Mouse (Mus musculus) G1E (cell line): ENCODE measurements around the gene Nfkb1. TPM values are rescaled to one million over a fixed set of nuclear protein-coding genes. Genes with fewer than 3 reads are reported as not detected.

Experiments used
- ATAC-seq: 2 replicates; pipeline ENCODE4 v1.8.0; 2016; ENCODE audit warnings: mild to moderate bottlenecking; ENCODE audit not compliant: insufficient number of reproducible peaks, poor library complexity, low FRiP score, severe bottlenecking; ENCODE audit errors: extremely low read depth
- DNase-seq: peaks from one replicate; pipeline ENCODE4 v3.0.0; 2012; ENCODE audit warnings: low spot score
- H3K27me3 ChIP-seq: 2 replicates; pipeline ENCODE4 v1.6.1; 2012; ENCODE audit warnings: mild to moderate bottlenecking, low read length, inconsistent platforms; ENCODE audit not compliant: insufficient read depth
- H3K36me3 ChIP-seq: replicated peaks from 2 replicates; pipeline ENCODE3; 2012; ENCODE audit warnings: mild to moderate bottlenecking, inconsistent platforms
- H3K4me1 ChIP-seq: 2 replicates; pipeline ENCODE4 v1.6.1; 2012; ENCODE audit warnings: low read depth, low read length, inconsistent platforms, mixed read lengths; ENCODE audit not compliant: insufficient read depth
- H3K4me3 ChIP-seq: 2 replicates; pipeline ENCODE4 v1.5.1; 2012; ENCODE audit warnings: low read depth, mild to moderate bottlenecking, inconsistent platforms, low read length, moderate library complexity, mixed read lengths
- H3K9me3 ChIP-seq: replicated peaks from 2 replicates; pipeline ENCODE4 v1.6.1; 2012; ENCODE audit warnings: inconsistent platforms
- CTCF ChIP-seq: IDR thresholded peaks from 2 replicates; pipeline ENCODE4 v1.5.1; 2012; ENCODE audit warnings: low read depth, low read length, inconsistent platforms, mixed read lengths
- GATA1 ChIP-seq: IDR thresholded peaks from 2 replicates; pipeline ENCODE4 v1.6.1; 2012; ENCODE audit warnings: borderline replicate concordance, low read length, inconsistent platforms, mixed read lengths
- GATA2 ChIP-seq: IDR thresholded peaks from 2 replicates; pipeline ENCODE4 v1.6.1; 2012; ENCODE audit warnings: low read depth, low read length, inconsistent platforms, borderline replicate concordance
- POLR2AphosphoS5 ChIP-seq: IDR thresholded peaks from 2 replicates; pipeline ENCODE4 v1.6.1; 2012; ENCODE audit warnings: low read depth, low read length, inconsistent platforms; ENCODE audit not compliant: insufficient replicate concordance
- TAL1 ChIP-seq: conservative IDR thresholded peaks from 2 replicates; pipeline ENCODE4 v1.6.1; 2012; ENCODE audit warnings: low read depth, low read length, inconsistent platforms, mixed read lengths
- polyA plus RNA-seq: library from polyadenylated mRNA; stranded (reverse); fragments of >175 nt; gene quantifications from 2 replicates; pipeline ENCODE4 v1.2.3, GENCODE M21; 2012
- total RNA-seq, 2 experiments: library from RNA; stranded (forward) in 1 of 2; stranded (reverse) in 1 of 2; fragments of 200-1000 nt in 1 of 2; fragments of >200 nt in 1 of 2; fragmentation: Nextera tagmentation in 1 of 2; gene quantifications; 2 replicates each; pipeline ENCODE4 v1.2.3; 2014 to 2017

Nfkb1 gene
- total and polyA plus RNA-seq, 3 experiments: 3.5 to 11.0 (median 3.8) TPM

GRCm38 (mm10) chr3:135571540-135571939, 119.8 kb downstream of the Nfkb1 start:
- H3K4me3 ChIP-seq: no peak overlapping the region
- peaks cover 22% of the 10 kb centered on the region for H3K4me1 ChIP-seq
- H3K27me3 ChIP-seq: no peaks in the 10 kb centered on the region; the same call in 1 of the 2 replicates
- peaks cover 26% of the 10 kb centered on the region for H3K36me3 ChIP-seq
- no peak for TF ChIP-seq POLR2AphosphoS5
- TF ChIP-seq GATA1: no peak
- TF ChIP-seq GATA2: no peak
- TF ChIP-seq CTCF: no peak
- TF ChIP-seq TAL1: no peak
- ATAC-seq: no peak
- H3K9me3 ChIP-seq: no peaks in the 10 kb centered on the region
- no peak for DNase-seq

DNA sequence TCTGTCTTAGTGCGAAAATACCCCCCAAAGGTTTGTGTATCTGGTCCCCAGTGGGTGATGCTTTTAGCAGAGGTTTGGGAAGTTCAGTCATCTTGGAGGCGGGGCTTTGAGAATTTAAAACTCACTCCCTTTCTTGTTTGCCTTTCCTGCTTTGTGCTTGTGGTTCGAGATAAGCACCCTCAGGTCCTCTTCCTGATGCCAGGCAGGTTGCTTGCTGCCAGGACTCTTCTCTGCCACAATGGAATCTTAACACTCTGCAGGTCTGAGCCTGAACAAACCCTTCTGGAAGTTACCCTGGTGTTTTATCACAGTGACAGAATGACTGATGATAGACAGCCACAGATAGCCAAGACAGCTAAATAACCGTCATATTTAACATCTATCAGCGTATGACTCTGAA, 122.7 kb downstream of the Nfkb1 start:
- Histone ChIP-seq H3K9me3 (no peaks in the 10 kb centered on the region), H3K4me1 (peaks cover 25% of the 10 kb centered on the region), H3K27me3 (no peaks in the 10 kb centered on the region), H3K4me3 (no peak overlapping the region), H3K36me3 (peaks cover 32% of the 10 kb centered on the region)
- DNase-seq: no peak
- TF ChIP-seq GATA1 (no peak), CTCF (no peak), POLR2AphosphoS5 (no peak), TAL1 (no peak), GATA2 (no peak)
- no peak for ATAC-seq

DNA sequence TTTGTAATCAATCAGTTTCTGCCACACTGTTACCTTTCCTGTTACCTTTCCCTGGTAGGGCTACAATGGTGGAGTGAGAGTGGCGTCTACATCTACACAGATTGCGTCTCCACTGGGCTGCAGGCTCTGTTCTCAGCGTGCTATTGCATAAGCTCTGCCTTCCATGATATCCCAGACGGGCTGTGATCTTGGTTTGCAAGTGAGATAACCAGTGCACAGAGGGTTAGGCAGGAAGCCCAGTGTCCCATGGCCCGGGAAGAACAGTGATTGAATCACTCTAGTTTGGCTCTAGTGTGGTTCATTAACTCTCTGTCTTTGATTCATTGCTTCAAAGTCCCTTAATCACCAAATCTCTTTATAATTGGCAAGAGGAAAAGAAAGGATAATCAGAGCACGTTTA, 123.5 kb downstream of the Nfkb1 start:
- DNase-seq (no peak), ATAC-seq (no peak)
- H3K4me3 ChIP-seq: no peak overlapping the region
- peaks cover 20% of the 10 kb centered on the region for H3K4me1 ChIP-seq
- no peaks in the 10 kb centered on the region for H3K9me3 ChIP-seq
- no peaks in the 10 kb centered on the region for H3K27me3 ChIP-seq
- H3K36me3 ChIP-seq: peaks cover 39% of the 10 kb centered on the region
- TF ChIP-seq POLR2AphosphoS5 (no peak), TAL1 (no peak), GATA1 (no peak), CTCF (no peak), GATA2 (no peak)

DNA sequence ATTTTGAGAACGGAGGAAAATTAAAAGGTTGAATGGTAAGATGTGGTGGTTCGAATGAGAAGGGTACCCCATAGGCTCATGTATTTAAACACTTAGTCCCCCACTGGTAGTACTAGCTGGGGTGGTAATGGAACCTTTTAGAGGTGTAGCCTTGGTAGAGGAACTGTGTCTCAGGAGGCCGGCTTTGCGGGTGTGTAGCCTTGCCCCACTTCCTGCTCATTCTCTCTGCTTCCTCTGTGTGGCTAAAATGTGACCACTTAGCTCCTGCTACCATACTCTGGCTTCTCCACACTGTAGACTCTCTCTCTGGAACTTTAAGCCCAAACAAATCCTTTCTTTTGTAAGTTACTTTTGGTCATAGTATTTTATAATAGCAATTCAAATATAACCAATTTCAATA, 126.0 kb downstream of the Nfkb1 start:
- TF ChIP-seq CTCF (no peak), POLR2AphosphoS5 (no peak), TAL1 (no peak), GATA1 (no peak), GATA2 (no peak)
- no peak for ATAC-seq
- H3K9me3 ChIP-seq: no peaks in the 10 kb centered on the region
- H3K4me3 ChIP-seq: no peak overlapping the region
- peaks cover 20% of the 10 kb centered on the region for H3K4me1 ChIP-seq
- H3K27me3 ChIP-seq: no peaks in the 10 kb centered on the region
- DNase-seq: no peak
- H3K36me3 ChIP-seq: peaks cover 34% of the 10 kb centered on the region

DNA sequence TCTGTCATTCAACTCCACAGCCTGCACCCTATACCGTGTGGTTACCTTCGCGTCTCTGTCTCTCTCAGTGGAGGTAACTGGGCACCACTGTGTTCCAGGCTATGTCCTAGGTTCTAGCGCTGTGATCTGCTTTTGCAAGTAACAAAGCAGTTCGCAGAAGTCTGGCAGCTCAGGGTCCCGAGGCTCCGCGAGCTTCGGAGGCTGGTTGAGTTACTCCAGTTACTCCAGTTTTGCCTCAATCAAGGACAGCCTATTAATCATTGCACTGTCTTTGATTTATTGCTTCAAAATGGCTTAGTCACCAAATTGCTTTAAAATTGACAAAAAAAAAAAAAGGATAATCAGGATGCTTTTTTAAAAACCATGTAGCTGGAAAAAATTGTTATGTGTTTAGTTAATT, 126.6 kb downstream of the Nfkb1 start:
- Histone ChIP-seq H3K4me3 (no peak overlapping the region), H3K9me3 (no peaks in the 10 kb centered on the region), H3K27me3 (no peaks in the 10 kb centered on the region), H3K4me1 (peaks cover 20% of the 10 kb centered on the region), H3K36me3 (peaks cover 32% of the 10 kb centered on the region)
- DNase-seq: no peak
- TF ChIP-seq POLR2AphosphoS5 (no peak), GATA2 (no peak), CTCF (no peak), TAL1 (no peak), GATA1 (no peak)
- ATAC-seq: no peak

GRCm38 (mm10) chr3:135563163-135563689, 128.1 kb downstream of the Nfkb1 start:
- peaks cover 33% of the 10 kb centered on the region for H3K36me3 ChIP-seq

More at GRCm38 (mm10) chr3:135563163-135563689, 128.1 kb downstream of the Nfkb1 start:
- peaks cover 7% of the 10 kb centered on the region for H3K4me1 ChIP-seq
- no peaks in the 10 kb centered on the region for H3K9me3 ChIP-seq
- DNase-seq: no peak
- ATAC-seq: no peak
- no peaks in the 10 kb centered on the region for H3K27me3 ChIP-seq
- TF ChIP-seq POLR2AphosphoS5: no peak
- TF ChIP-seq CTCF: no peak
- no peak for TF ChIP-seq GATA2
- TF ChIP-seq GATA1: no peak
- TF ChIP-seq TAL1: no peak
- no peak overlapping the region for H3K4me3 ChIP-seq
